Mouse (Mus musculus) neutrophil, adult 5-6 weeks (primary cell): ENCODE results near the gene Nhlrc3. TPM values are rescaled to one million over a fixed set of nuclear protein-coding genes. Genes with fewer than 3 reads are reported as not detected.

Experiments
- ATAC-seq: fragments of 151-379, 151-347 bp; 2 replicates; pipeline ENCODE4 v1.8.0; 2017; ENCODE audit warnings: mild to moderate bottlenecking, moderate TSS enrichment; ENCODE audit not compliant: insufficient number of reproducible peaks, poor library complexity, low FRiP score, severe bottlenecking; ENCODE audit errors: extremely low read depth
- total RNA-seq: library from RNA; stranded (forward); fragments of 200-1000 nt; gene quantifications from 2 replicates; pipeline ENCODE4 v1.2.3, GENCODE M21; 2017

Gene Nhlrc3
- total RNA-seq, 1 experiment from 2014 or later, result 18.9 TPM

GRCm38 (mm10) chr3:53407145-53407544, 56.0 kb downstream of the Nhlrc3 start:
- no peak for ATAC-seq

Other genes starting within 250 kb of the Nhlrc3 start
- 12.6 and 15.2 TPM in 2 replicates for gene Proser1, start 334 bp upstream of the Nhlrc3 start, total RNA-seq
- 0.58 and 2.0 TPM in 2 replicates for gene Stoml3, start 25.3 kb upstream of the Nhlrc3 start, total RNA-seq
- gene Frem2, start 194.0 kb upstream of the Nhlrc3 start, total RNA-seq, result not detected in 2 replicates